Mouse (Mus musculus) forebrain, embryonic 10.5 days (tissue): ENCODE measurements around the gene Prr13. TPM values are rescaled to one million over a fixed set of nuclear protein-coding genes. Genes with fewer than 3 reads are reported as not detected.
A peak's percentile ranks its signal among the peaks of the same experiment; 100 is the strongest.

Experiments
- DNase-seq: peaks from one replicate; pipeline ENCODE4 v3.0.0-alpha.2; 2017; ENCODE audit warnings: low spot score; ENCODE audit errors: extremely low spot score
- H3K27ac ChIP-seq: fragments of 300-500 bp; sonication (generic); 2 replicates; pipeline ENCODE4 v1.5.1; 2016; ENCODE audit warnings: mild to moderate bottlenecking
- H3K27me3 ChIP-seq: fragments of 300-500 bp; sonication (generic); 2 replicates; pipeline ENCODE4 v1.6.1; 2016; ENCODE audit warnings: mild to moderate bottlenecking; ENCODE audit not compliant: poor library complexity, severe bottlenecking
- H3K36me3 ChIP-seq: fragments of 300-500 bp; sonication (generic); replicated peaks from 2 replicates; pipeline ENCODE4 v1.6.1; 2016; ENCODE audit warnings: mild to moderate bottlenecking, moderate library complexity
- H3K4me1 ChIP-seq: fragments of 300-500 bp; sonication (generic); 2 replicates; pipeline ENCODE4 v1.6.1; 2016
- H3K4me3 ChIP-seq: fragments of 300-500 bp; sonication (generic); 2 replicates; pipeline ENCODE4 v1.5.1; 2016; ENCODE audit warnings: mild to moderate bottlenecking, moderate library complexity
- H3K9me3 ChIP-seq: fragments of 300-500 bp; sonication (generic); 2 replicates; pipeline ENCODE4 v1.6.1; 2016; ENCODE audit warnings: mild to moderate bottlenecking, moderate library complexity
- WGBS: fragments of 180-500 bp; shearing (Covaris S2); methylation state at CpG from one replicate; pipeline ENCODE4 v1.1.7; 2016; 5-methylcytosine and 5-hydroxymethylcytosine counted together
- polyA plus RNA-seq: library from polyadenylated mRNA; unstranded; fragments of >200 nt; fragmentation: Nextera tagmentation; extraction: Ambion mirVana; gene quantifications from 2 replicates; pipeline ENCODE4 v1.2.1, GENCODE M21; 2016

The Prr13 gene
- polyA plus RNA-seq, 1 experiment from 2014 or later, result 70.7 TPM

DNA sequence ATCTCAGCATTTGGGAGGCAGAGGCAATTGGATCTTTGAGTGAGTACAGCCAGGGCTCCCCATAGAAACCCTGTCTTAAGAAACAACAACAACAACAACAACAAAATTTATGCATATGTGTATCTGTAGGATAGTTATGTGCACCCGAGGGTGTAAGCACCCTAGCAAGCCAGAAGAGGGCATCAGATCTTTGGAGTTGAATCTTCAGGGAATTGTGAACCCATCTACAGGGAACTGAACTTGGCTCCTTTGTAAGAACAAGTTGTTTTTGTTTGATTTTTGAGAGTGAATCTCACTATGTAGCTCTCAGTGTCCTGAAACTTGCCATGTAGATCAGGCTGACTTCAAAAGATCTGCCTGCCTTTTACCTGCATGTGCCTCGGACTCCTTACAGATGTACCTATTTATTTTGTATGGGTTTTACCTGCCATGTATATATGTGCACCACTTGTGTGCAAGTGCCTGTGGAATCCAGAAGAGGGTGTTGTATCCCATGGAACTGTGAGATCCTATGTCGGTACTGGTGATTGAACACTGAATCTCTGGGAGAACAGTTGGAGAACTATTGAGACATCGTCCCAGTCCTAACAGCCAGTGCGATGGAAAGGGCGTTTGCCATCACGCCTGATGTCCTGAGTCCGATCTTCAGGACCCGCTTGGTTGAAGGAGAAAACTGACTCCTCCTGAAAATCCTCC lies 10.0 kb downstream of the Prr13 start:
- H3K36me3 ChIP-seq, result peaks cover 20% of the 10 kb centered on the region
- no peak for DNase-seq
- no peak overlapping the region for H3K27ac ChIP-seq
- WGBS, result 96% methylated on average over 9 of the region's 9 CpGs
- H3K9me3 ChIP-seq, result peaks cover 5% of the 10 kb centered on the region
- peaks cover 25% of the 10 kb centered on the region for H3K4me1 ChIP-seq
- H3K27me3 ChIP-seq, result no peaks in the 10 kb centered on the region
- no peak overlapping the region for H3K4me3 ChIP-seq

DNA sequence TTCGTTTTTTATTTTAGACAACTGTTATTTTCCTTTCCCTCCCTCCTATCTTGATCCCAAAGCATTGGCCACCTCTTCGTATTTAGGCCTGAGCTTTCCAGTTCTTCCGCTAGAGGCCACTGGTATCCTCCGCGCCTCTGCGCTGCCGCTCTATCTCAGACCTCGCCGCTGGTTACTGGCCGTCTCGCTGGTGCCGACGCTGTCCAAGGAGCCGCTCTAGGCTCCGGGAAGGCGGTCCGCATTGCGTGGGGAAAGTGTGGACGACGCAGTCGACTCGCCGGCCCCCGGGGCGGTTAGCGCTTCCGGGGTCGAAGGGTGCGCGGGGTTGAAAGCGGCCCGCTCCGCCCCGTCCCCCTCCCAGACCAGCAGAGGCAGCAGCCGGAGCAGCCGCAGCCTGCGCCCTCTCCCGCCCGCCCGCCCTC lies 11.4 kb downstream of the Prr13 start, which contains the start of gene Pcbp2:
Gene Pcbp2 (plus strand): TSS at position 357 of the 422 bp plus-strand sequence.
- under 1% methylated on average over 34 of the region's 40 CpGs for WGBS
- peak; percentile 96 for DNase-seq
- Histone ChIP-seq H3K9me3 (peaks cover 5% of the 10 kb centered on the region), H3K4me1 (peaks cover 25% of the 10 kb centered on the region), H3K27ac (peak within 1 kb of the TSS; percentile 99), H3K36me3 (peaks cover 34% of the 10 kb centered on the region), H3K27me3 (no peaks in the 10 kb centered on the region), H3K4me3 (peak within 1 kb of the TSS; percentile 96)

DNA sequence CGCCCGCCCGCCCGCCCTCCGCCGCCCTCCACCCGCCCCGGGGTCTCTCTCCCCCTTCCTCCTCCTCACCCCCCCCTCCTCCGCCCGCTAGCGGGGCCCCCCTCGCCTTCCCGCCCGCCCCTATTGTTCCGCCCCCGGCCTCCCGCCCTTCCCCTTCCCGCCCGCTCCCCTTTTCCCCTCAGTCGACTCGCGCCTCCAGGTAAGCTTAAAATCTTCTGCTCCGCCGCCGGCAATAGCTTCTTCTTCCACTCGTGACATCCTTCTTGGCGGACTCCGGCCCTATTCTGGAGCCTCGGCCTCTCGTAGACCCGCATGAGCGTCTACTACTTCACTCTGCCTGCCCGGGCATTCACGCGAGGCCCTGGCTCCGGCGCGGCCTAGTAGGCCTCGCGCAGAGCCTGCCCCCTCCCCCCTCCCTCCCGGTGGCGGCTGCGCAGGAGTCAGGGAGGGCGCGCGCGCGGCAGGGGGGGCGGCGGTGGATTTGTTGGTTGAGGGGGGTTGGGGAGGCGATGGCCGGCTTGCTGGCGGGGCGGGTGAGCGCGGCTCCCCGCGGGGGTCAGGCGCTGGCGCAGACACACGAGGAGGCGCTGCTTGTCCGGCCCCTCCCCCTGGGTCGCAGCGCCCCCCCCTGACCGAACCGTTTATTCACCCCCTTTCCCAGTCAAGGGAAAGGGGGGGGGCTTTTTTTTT lies 11.9 kb downstream of the Prr13 start:
- DNase-seq, result peak; percentile 83
- Histone ChIP-seq H3K27me3 (no peaks in the 10 kb centered on the region), H3K27ac (peak overlapping the region; percentile 99), H3K4me1 (peaks cover 25% of the 10 kb centered on the region), H3K36me3 (peaks cover 39% of the 10 kb centered on the region), H3K4me3 (peak overlapping the region; percentile 96), H3K9me3 (peaks cover 5% of the 10 kb centered on the region)
- 1% methylated on average over 47 of the region's 67 CpGs for WGBS

DNA sequence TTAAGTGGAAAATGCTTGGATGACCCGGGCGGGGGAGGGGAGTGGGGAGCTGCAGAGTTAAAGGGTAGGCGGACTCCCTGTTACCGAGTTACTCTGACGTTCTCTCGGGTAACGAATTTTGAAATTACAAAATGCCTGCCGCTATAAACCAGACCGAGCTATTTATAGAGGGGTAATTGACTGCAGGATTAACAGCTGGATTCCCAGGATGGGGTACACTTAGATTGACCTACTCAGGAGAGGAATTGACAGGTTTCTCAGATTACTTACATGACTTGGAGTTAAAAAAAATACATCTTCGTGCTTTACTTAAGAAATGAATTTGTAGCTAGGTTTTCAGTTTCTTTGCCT lies 12.4 kb downstream of the Prr13 start:
- no peak for DNase-seq
- no peaks in the 10 kb centered on the region for H3K27me3 ChIP-seq
- WGBS, result under 1% methylated on average over 10 of the region's 10 CpGs

DNA sequence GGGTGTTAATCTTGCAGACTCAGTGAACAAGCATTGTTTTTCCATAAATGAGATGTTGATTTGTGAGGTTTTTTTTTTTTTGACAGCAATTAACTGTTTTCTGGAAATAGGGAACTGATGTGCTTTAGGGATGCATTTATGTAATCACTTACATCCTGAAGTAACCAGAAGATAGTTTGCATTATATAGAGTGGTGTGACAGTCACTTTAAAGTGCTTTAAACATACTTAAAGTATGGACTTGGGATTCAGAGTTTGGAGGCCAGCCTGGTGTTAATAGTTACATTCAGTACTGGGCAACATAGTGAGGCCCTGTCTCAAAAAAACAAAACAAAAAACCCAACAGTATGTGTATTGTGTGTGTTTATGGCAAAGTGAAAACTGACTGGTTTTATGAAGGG lies 12.9 kb downstream of the Prr13 start:
- Histone ChIP-seq H3K4me3 (peak overlapping the region; percentile 96), H3K9me3 (peaks cover 5% of the 10 kb centered on the region), H3K4me1 (peaks cover 25% of the 10 kb centered on the region), H3K27ac (no peak overlapping the region), H3K36me3 (peaks cover 49% of the 10 kb centered on the region), H3K27me3 (no peaks in the 10 kb centered on the region)
- DNase-seq, result no peak

More for the DNA sequence above, 12.4 kb downstream of the Prr13 start:
- H3K9me3 ChIP-seq, result peaks cover 5% of the 10 kb centered on the region
- peak overlapping the region; percentile 99 for H3K27ac ChIP-seq
- peaks cover 45% of the 10 kb centered on the region for H3K36me3 ChIP-seq
- H3K4me3 ChIP-seq, result peak overlapping the region; percentile 96
- peaks cover 25% of the 10 kb centered on the region for H3K4me1 ChIP-seq

DNA sequence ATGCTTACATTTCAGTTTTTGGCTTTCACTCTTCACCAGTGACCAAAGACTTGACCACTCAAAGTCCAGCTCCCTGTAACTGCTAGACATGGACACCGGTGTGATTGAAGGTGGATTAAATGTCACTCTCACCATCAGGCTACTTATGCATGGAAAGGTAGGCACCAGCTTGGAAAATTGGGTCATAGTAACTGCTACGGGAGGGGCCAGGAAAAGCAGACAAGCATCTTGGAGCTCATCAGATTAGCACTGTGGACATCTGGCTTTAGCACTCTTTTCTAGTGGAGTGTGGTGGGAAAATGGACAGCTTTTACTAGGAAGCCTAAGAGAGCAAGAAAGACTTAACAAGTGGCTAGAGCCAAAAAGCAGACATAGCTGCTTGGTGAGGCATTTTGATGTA lies 14.4 kb downstream of the Prr13 start:
- DNase-seq, result no peak
- Histone ChIP-seq H3K36me3 (peaks cover 64% of the 10 kb centered on the region), H3K9me3 (peaks cover 5% of the 10 kb centered on the region)

DNA sequence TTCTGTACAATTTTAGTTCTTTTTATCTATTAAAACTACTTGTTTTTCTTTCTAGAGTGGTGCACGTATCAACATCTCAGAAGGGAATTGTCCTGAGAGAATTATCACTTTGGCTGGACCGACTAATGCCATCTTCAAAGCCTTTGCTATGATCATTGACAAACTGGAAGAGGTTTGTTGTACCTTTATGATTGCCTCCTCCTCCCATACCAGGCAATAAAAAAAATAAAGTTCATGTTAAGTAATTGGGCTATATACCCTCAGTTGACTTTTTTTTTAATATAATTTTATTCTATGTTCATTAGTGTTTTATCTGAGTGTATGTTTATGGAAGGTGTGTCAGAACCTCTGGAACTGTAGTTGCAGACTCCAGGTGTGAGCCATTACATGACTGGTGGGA lies 15.7 kb downstream of the Prr13 start:
- no peaks in the 10 kb centered on the region for H3K27me3 ChIP-seq
- H3K36me3 ChIP-seq, result peaks cover 69% of the 10 kb centered on the region
- no peak overlapping the region for H3K4me3 ChIP-seq
- H3K4me1 ChIP-seq, result peaks cover 25% of the 10 kb centered on the region
- no peak overlapping the region for H3K27ac ChIP-seq
- no peaks in the 10 kb centered on the region for H3K9me3 ChIP-seq
- 93% methylated on average over 2 of the region's 2 CpGs for WGBS
- DNase-seq, result no peak

More for the DNA sequence above, 14.4 kb downstream of the Prr13 start:
- peak overlapping the region; percentile 15; the same call in 1 of the 2 replicates for H3K4me3 ChIP-seq
- WGBS, result 82% methylated on average over 2 of the region's 2 CpGs
- H3K27me3 ChIP-seq, result no peaks in the 10 kb centered on the region
- no peak overlapping the region for H3K27ac ChIP-seq
- peaks cover 25% of the 10 kb centered on the region for H3K4me1 ChIP-seq

DNA sequence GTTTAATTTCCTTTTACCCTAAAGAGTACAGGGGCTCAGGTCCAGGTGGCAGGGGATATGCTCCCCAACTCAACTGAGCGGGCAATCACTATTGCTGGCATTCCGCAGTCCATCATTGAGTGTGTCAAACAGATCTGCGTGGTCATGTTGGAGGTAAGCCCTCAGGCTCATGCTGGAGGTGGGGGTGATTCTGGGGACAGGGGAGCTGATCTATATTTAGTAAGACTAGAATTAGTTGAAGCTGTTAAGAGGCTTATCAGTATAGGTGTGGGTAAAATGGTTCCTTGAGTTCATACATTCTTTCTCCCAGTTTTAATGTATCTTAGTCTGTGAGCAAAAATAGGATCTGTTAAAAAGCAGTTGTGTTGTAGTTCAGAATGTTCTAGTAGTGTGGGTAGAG lies 24.3 kb downstream of the Prr13 start:
- Histone ChIP-seq H3K27ac (no peak overlapping the region), H3K4me3 (no peak overlapping the region), H3K36me3 (peaks cover 98% of the 10 kb centered on the region), H3K9me3 (no peaks in the 10 kb centered on the region), H3K27me3 (no peaks in the 10 kb centered on the region), H3K4me1 (no peaks in the 10 kb centered on the region)
- WGBS, result 96% methylated on average over 3 of the region's 3 CpGs
- DNase-seq, result no peak

DNA sequence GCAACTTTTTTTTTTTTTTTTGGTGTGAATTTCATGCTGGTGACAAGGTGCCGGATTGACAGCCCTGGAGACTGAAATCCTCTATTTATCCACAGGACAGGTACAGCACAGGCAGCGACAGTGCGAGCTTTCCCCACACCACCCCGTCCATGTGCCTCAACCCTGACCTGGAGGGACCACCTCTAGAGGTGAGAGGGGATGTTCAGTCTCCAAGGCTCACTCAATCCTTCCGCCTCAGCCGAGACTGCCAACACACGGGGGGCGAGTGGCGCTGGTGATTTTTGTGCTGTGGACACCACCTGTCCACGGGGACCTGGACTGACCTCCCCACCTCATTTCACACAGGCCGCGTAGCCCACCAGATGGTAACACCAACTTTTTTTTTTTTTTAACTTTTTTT lies 27.0 kb downstream of the Prr13 start:
- no peaks in the 10 kb centered on the region for H3K4me1 ChIP-seq

DNA sequence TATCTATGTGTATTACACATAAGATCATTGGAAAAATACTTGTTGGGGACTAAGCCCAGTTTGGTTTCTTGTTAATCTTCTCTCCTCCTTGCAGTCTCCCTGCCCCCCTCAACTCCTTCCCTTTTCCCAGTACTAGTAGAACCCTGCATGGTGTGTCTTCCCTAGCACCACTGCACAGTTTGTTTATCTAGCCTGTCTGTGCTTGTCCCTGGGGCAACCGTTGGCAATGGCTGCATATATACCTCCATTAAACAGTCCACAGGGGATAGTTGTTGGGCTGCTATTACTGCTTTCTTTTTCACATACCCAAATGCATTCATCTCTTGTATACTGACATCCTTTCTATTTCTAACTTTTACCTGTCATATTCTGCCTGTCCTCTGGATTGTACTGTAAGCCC lies 28.8 kb downstream of the Prr13 start:
- Histone ChIP-seq H3K36me3 (peaks cover 100% of the 10 kb centered on the region), H3K9me3 (no peaks in the 10 kb centered on the region), H3K27me3 (no peaks in the 10 kb centered on the region), H3K27ac (no peak overlapping the region), H3K4me3 (no peak overlapping the region), H3K4me1 (no peaks in the 10 kb centered on the region)
- WGBS, result 79% methylated on average over 1 of the region's 1 CpGs
- no peak for DNase-seq

More for the DNA sequence above, 27.0 kb downstream of the Prr13 start:
- Histone ChIP-seq H3K27ac (no peak overlapping the region), H3K4me3 (no peak overlapping the region), H3K27me3 (no peaks in the 10 kb centered on the region), H3K36me3 (peaks cover 99% of the 10 kb centered on the region), H3K9me3 (no peaks in the 10 kb centered on the region)
- WGBS, result 92% methylated on average over 12 of the region's 12 CpGs
- DNase-seq, result no peak

DNA sequence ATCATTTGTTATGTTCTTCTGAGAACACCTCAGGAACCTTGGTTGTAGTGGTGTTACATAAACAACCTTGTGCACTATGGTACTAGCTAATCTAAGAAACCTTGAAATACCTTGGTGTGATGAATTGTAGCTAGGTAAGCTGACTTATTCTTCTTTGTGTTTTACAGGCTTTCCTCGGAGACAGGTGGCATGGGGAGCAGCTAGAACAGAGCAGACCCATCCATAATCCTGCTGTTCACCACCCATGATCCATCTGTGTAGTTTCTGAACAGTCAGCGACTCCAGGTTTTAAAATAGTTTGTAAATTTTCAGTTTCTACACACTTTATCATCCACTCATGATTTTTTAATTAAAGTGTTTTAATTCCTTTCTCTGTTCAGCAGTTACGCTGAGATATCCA lies 39.5 kb downstream of the Prr13 start:
- no peak for DNase-seq

DNA sequence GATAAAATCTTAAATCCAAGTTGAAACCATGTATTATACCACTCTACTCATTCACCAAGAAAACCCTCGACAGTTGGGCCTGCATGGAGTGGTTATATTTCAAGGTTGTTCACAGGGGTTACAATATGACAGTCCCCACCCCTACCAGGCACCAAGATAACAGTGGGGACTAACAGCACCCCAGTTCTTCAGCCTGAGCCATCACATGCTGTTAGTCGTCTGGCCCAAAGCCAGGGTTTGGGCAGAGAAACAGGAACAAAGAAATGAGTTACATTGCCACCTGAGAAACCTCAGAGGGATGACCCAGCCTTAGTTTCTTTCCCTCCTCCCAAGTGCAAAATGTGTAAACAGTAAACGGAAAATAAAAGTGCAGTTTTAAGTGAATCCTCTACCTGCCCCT lies 40.5 kb downstream of the Prr13 start:
- Histone ChIP-seq H3K36me3 (peaks cover 99% of the 10 kb centered on the region), H3K4me3 (no peak overlapping the region), H3K9me3 (no peaks in the 10 kb centered on the region), H3K27ac (no peak overlapping the region), H3K27me3 (no peaks in the 10 kb centered on the region), H3K4me1 (no peaks in the 10 kb centered on the region)
- WGBS, result 78% methylated on average over 3 of the region's 3 CpGs
- DNase-seq, result no peak

More for the DNA sequence above, 39.5 kb downstream of the Prr13 start:
- no peak overlapping the region for H3K27ac ChIP-seq
- no peaks in the 10 kb centered on the region for H3K4me1 ChIP-seq
- WGBS, result 86% methylated on average over 3 of the region's 3 CpGs
- H3K27me3 ChIP-seq, result no peaks in the 10 kb centered on the region
- H3K4me3 ChIP-seq, result no peak overlapping the region
- peaks cover 99% of the 10 kb centered on the region for H3K36me3 ChIP-seq
- H3K9me3 ChIP-seq, result no peaks in the 10 kb centered on the region

DNA sequence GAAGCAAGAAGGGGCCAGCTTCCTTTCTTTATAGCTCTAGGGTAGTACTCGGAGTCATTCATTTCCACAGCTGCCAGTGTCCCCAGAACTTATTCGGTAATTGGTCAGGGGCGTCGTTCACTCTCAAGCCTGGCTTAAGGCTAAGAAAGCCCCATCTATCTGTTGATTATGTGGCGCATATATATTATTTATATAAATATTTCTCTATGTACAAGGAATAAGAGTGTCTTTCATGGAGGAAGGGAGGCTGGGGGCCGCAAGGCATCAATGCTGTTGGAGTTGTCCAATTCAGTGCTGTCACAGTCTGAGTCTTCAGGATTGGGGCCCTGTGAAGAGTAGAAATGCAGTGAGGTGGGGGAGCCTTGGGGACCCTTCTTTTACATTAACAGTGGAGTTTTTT lies 41.0 kb downstream of the Prr13 start:
- no peak for DNase-seq
- peaks cover 99% of the 10 kb centered on the region for H3K36me3 ChIP-seq
- 91% methylated on average over 6 of the region's 6 CpGs for WGBS
- H3K9me3 ChIP-seq, result no peaks in the 10 kb centered on the region
- no peak overlapping the region for H3K4me3 ChIP-seq
- no peak overlapping the region for H3K27ac ChIP-seq
- H3K4me1 ChIP-seq, result no peaks in the 10 kb centered on the region
- no peaks in the 10 kb centered on the region for H3K27me3 ChIP-seq
